Mouse (Mus musculus): ENCODE measurements around the gene Gm13103. TPM values are rescaled to one million over a fixed set of nuclear protein-coding genes. Genes with fewer than 3 reads are reported as not detected.

Gene Gm13103
- polyA plus RNA-seq (2012; rRNA removed), result not detected in 2 replicates

GRCm38 (mm10) chr4:143846197-143846596 lies at the start of gene Gm13103:
TSS of gene Gm13103 (plus strand) at chr4:143846497.

GRCm38 (mm10) chr4:143815993-143816392 lies 30.3 kb upstream of the Gm13103 start, which contains the start of gene Gm13084:
TSS of gene Gm13084 (minus strand) at chr4:143816093.

GRCm38 (mm10) chr4:143900280-143900679 lies 54.0 kb downstream of the Gm13103 start, which contains the start of gene Pramef6:
TSS of gene Pramef6 (minus strand) at chr4:143900380.

Other genes with a start within 250 kb of the Gm13103 start
- gene Gm13083, start 231.5 kb upstream of the Gm13103 start, polyA plus RNA-seq (2012; rRNA removed), result not detected in 2 replicates
- not detected in 2 replicates for gene Gm13088, start 189.3 kb upstream of the Gm13103 start, polyA plus RNA-seq (2012; rRNA removed)
- not detected in 2 replicates for gene Gm13089, start 143.8 kb upstream of the Gm13103 start, polyA plus RNA-seq (2012; rRNA removed)
- not detected in 2 replicates for gene Gm13078, start 127.0 kb upstream of the Gm13103 start, polyA plus RNA-seq (2012; rRNA removed)
- gene Gm13023, start 57.1 kb upstream of the Gm13103 start, polyA plus RNA-seq (2012; rRNA removed), result not detected in 2 replicates
- not detected in 2 replicates for gene Gm13084, start 30.4 kb upstream of the Gm13103 start, polyA plus RNA-seq (2012; rRNA removed)
- gene Pramef6, start 53.9 kb downstream of the Gm13103 start, polyA plus RNA-seq (2012; rRNA removed), result not detected in 2 replicates
- gene Pramef25, start 104.5 kb downstream of the Gm13103 start, polyA plus RNA-seq (2012; rRNA removed), result not detected in 2 replicates
- gene Gm13101, start 120.5 kb downstream of the Gm13103 start, polyA plus RNA-seq (2012; rRNA removed), result not detected in 2 replicates
- gene Pramef17, start 147.9 kb downstream of the Gm13103 start, polyA plus RNA-seq (2012; rRNA removed), result not detected in 2 replicates
- gene Pramel4, start 212.6 kb downstream of the Gm13103 start, polyA plus RNA-seq (2012; rRNA removed), result not detected in 2 replicates

Measured in liver, embryonic 18 days (tissue).